Mouse (Mus musculus): ENCODE results near the gene Gm13289.
"Not testable (repeated sequence)": the region's sequence is repeated elsewhere in the genome, so short reads cannot be mapped to it uniquely, and the experiment has no call there.

The Gm13289 gene

GRCm38 (mm10) chr4:88785409-88785808, 8.7 kb downstream of the Gm13289 start, which contains the start of gene Gm13276:
TSS of gene Gm13276 (plus strand) at chr4:88785709.
- DNase-seq: not testable (repeated sequence)

GRCm38 (mm10) chr4:88788402-88788801, 11.7 kb downstream of the Gm13289 start, which contains the start of gene Gm13277:
TSS of gene Gm13277 (plus strand) at chr4:88788632.
- peak; percentile 83 for DNase-seq

GRCm38 (mm10) chr4:88791250-88791649, 14.5 kb downstream of the Gm13289 start, which contains the start of gene Gm13278:
TSS of gene Gm13278 (plus strand) at chr4:88791550.
- DNase-seq: not testable (repeated sequence)

- peak; percentile 44 for DNase-seq
Observed at GRCm38 (mm10) chr4:88793936-88794675, 17.4 kb downstream of the Gm13289 start, which contains the start of gene Gm13275. TSS of gene Gm13275 (plus strand) at chr4:88794487.

- DNase-seq: not testable (repeated sequence)
Observed at GRCm38 (mm10) chr4:88797097-88797496, 20.4 kb downstream of the Gm13289 start, which contains the start of gene Gm13279. TSS of gene Gm13279 (plus strand) at chr4:88797397.

GRCm38 (mm10) chr4:88799365-88799764, 22.6 kb downstream of the Gm13289 start, which contains the start of gene Gm13285:
TSS of gene Gm13285 (plus strand) at chr4:88799665.
- not testable (repeated sequence) for DNase-seq

- not testable (repeated sequence) for DNase-seq
Observed at GRCm38 (mm10) chr4:88802954-88803353, 26.2 kb downstream of the Gm13289 start, which contains the start of gene Gm13287. TSS of gene Gm13287 (plus strand) at chr4:88803254.

- DNase-seq: not testable (repeated sequence)
Observed at GRCm38 (mm10) chr4:88805231-88805630, 28.5 kb downstream of the Gm13289 start, which contains the start of gene Gm13288. TSS of gene Gm13288 (plus strand) at chr4:88805531.

GRCm38 (mm10) chr4:88805761-88806160, 29.0 kb downstream of the Gm13289 start:
- DNase-seq: peak; percentile 35

GRCm38 (mm10) chr4:88815928-88816327, 39.2 kb downstream of the Gm13289 start, which contains the start of gene Ifna7:
TSS of gene Ifna7 (plus strand) at chr4:88816228.
- no peak for DNase-seq

- DNase-seq: no peak
Observed at GRCm38 (mm10) chr4:88819659-88820058, 42.9 kb downstream of the Gm13289 start, which contains the start of gene Ifna11. TSS of gene Ifna11 (plus strand) at chr4:88819959.

GRCm38 (mm10) chr4:88822995-88823394, 46.3 kb downstream of the Gm13289 start:
- peak; percentile 1 for DNase-seq
